Mouse (Mus musculus): Measurements from ENCODE around the gene Zfp263.

GRCm38 (mm10) chr16:3717980-3718379, 25.9 kb upstream of the Zfp263 start, which contains the start of gene Mefv:
- TF ChIP-seq POLR2A (IDR thresholded peaks at IDR 0.05; ENCODE audit: borderline replicate concordance, low read depth, low read length), result no peak
- TF ChIP-seq CTCF (IDR thresholded peaks at IDR 0.05; ENCODE audit: low read depth, low read length), result no peak
